ENCODE assay signal across 8 mouse cellular contexts in genomic region chr10:3633871-3634496, GRCm38 (mm10).
DNase-seq lines count a peak whose midpoint lies in the region; ATAC-seq and TF ChIP-seq lines count a peak whose summit lies in the region.

No protein-coding gene starts in this region.

- 44% methylated on average over 5 of the region's 5 CpGs for WGBS in intestine, embryonic 16.5 days

- peaks cover 5% of the 10 kb centered on the region; the same call in 1 of the 2 replicates for H3K4me1 ChIP-seq in intestine, embryonic 16.5 days (ENCODE audit: control insufficient read depth, insufficient read depth, low read length)

- ATAC-seq in intestine, embryonic 16.5 days: peak; percentile 87
- no peak for ATAC-seq in activated CD4-positive, CD25-positive, alpha-beta regulatory T cell, adult 4 months

- no peak overlapping the region for H3K9ac ChIP-seq in intestine, embryonic 16.5 days (ENCODE audit: low read depth, low read length)

- H3K36me3 ChIP-seq in intestine, embryonic 16.5 days (ENCODE audit: control insufficient read depth, insufficient read depth, low read length): no peaks in the 10 kb centered on the region

- no peak overlapping the region for H3K4me2 ChIP-seq in intestine, embryonic 16.5 days (ENCODE audit: low read depth, low read length)

- TF ChIP-seq CTCF in gastrocnemius, adult 2 months (IDR thresholded peaks at IDR 0.05): no peak

- no peaks in the 10 kb centered on the region for H3K27me3 ChIP-seq in intestine, embryonic 16.5 days (replicated peaks; ENCODE audit: control insufficient read depth, insufficient read depth, low read length)

- peak; percentile 23 for DNase-seq in ovary, postnatal 14 days (ENCODE audit: low spot score)
- DNase-seq in ovary, adult 18-20 months (ENCODE audit: low spot score): no peak
- peak; percentile 25 for DNase-seq in gastrocnemius, adult 2 months
- peak; percentile 80 for DNase-seq in lung, postnatal 10 days
- no peak for DNase-seq in layer of hippocampus, adult 8-10 months (ENCODE audit: low spot score in 2 of 2)
- no peak for DNase-seq in right cerebral cortex, postnatal 25 days

- peak overlapping the region; percentile 19; the same call in 1 of the 2 replicates for H3K4me3 ChIP-seq in gastrocnemius, adult 2 months
- no peak overlapping the region for H3K4me3 ChIP-seq in intestine, embryonic 16.5 days (ENCODE audit: low read length)

- peak overlapping the region; percentile 76 for H3K27ac ChIP-seq in gastrocnemius, adult 2 months
- peak overlapping the region; percentile 84 for H3K27ac ChIP-seq in intestine, embryonic 16.5 days (ENCODE audit: low read length)

- intact Hi-C loops in gastrocnemius, adult 2 months (cut with DNase I): no loop called here

- no peaks in the 10 kb centered on the region for H3K9me3 ChIP-seq in intestine, embryonic 16.5 days (ENCODE audit: control insufficient read depth, low read length)

Comparison
In these comparisons a context has a peak if more than half of its experiments do, and no peak if none do; other contexts are left out.
1. DNase-seq: peak in ovary, postnatal 14 days (single experiment), gastrocnemius, adult 2 months (single experiment) and lung, postnatal 10 days (single experiment); none in ovary, adult 18-20 months (single experiment), layer of hippocampus, adult 8-10 months (0 of 2) and right cerebral cortex, postnatal 25 days (single experiment).